Mouse (Mus musculus): Measurements from ENCODE around the gene Midn. TPM values are rescaled to one million over a fixed set of nuclear protein-coding genes. Genes with fewer than 3 reads are reported as not detected.
A peak's percentile ranks its signal among the peaks of the same experiment; 100 is the strongest.

The Midn gene
- total and polyA plus RNA-seq, 3 experiments = 8.1 to 26.7 TPM; not detected in 1

GRCm38 (mm10) chr10:80141243-80141642 lies 6.8 kb upstream of the Midn start (continued):
- TF ChIP-seq E2F4 (IDR thresholded peaks at IDR 0.05; ENCODE audit: borderline replicate concordance, low read depth, low read length) = peak; percentile 74; the same call in 1 of the 2 replicates
- TF ChIP-seq ZKSCAN1 (IDR thresholded peaks at IDR 0.05; ENCODE audit: low read depth, low read length) = no peak
- no peak for TF ChIP-seq USF2 (IDR thresholded peaks at IDR 0.05; ENCODE audit: borderline replicate concordance in 1 of 2, insufficient read depth in 1 of 2, low read depth in 1 of 2, low read length in 2 of 2)
- TF ChIP-seq ELF1 (IDR thresholded peaks at IDR 0.05; ENCODE audit: low read depth, low read length) = peak; percentile 84
- peak; percentile 78 for TF ChIP-seq MAX (IDR thresholded peaks at IDR 0.05; ENCODE audit: low read length)
- TF ChIP-seq MAFK (IDR thresholded peaks at IDR 0.05; ENCODE audit: borderline replicate concordance, low read depth, low read length) = no peak
- peak; percentile 92 for TF ChIP-seq NRF1 (IDR thresholded peaks at IDR 0.05; ENCODE audit: insufficient read depth, low read depth, low read length, poor library complexity, severe bottlenecking)
- peak; percentile 80; the same call in 1 of the 2 replicates for TF ChIP-seq GABPA (IDR thresholded peaks at IDR 0.05; ENCODE audit: low read depth, low read length)
- TF ChIP-seq ZMIZ1 (IDR thresholded peaks at IDR 0.05; ENCODE audit: low read depth, low read length) = peak; percentile 65; the same call in 1 of the 2 replicates
- TF ChIP-seq SMC3 (IDR thresholded peaks at IDR 0.05; ENCODE audit: low read depth, low read length) = peak; percentile 67
- TF ChIP-seq TCF12 (IDR thresholded peaks at IDR 0.05; ENCODE audit: low read depth, low read length) = peak; percentile 61

GRCm38 (mm10) chr10:80141786-80142529 lies 6.1 kb upstream of the Midn start:
- H3K9me3 ChIP-seq (replicated peaks; ENCODE audit: insufficient read depth, low read length) = no peaks in the 10 kb centered on the region
- H3K9ac ChIP-seq (ENCODE audit: control insufficient read depth, low read depth, low read length, poor library complexity, severe bottlenecking) = peak overlapping the region; percentile 89
- peak; percentile 99 for DNase-seq (ENCODE audit: low read depth, low spot score)
- H3K79me2 ChIP-seq (ENCODE audit: control insufficient read depth, insufficient read depth, low read length, poor library complexity) = peaks cover 29% of the 10 kb centered on the region
- H3K36me3 ChIP-seq (ENCODE audit: control insufficient read depth in 1 of 2, insufficient read depth in 2 of 2, low read length in 2 of 2) = peaks cover 0 to 19% of the 10 kb centered on the region in 2 experiments; a peak in 2 of 4 replicates
- H3K4me3 ChIP-seq (ENCODE audit: control insufficient read depth in 1 of 2, insufficient read depth in 1 of 2, low read depth in 2 of 2, low read length in 2 of 2) = peak overlapping the region; percentile 72 to 79
- no peaks in the 10 kb centered on the region for H3K27me3 ChIP-seq (ENCODE audit: control insufficient read depth in 1 of 2, insufficient read depth in 2 of 2, low read length in 2 of 2)
- peaks cover 0 to 42% of the 10 kb centered on the region in 2 experiments; a peak in 3 of 4 replicates for H3K4me1 ChIP-seq (ENCODE audit: control insufficient read depth in 1 of 2, insufficient read depth in 2 of 2, low read length in 2 of 2)
- H3K27ac ChIP-seq (ENCODE audit: control insufficient read depth, low read depth, low read length) = peak overlapping the region; percentile 86
- no peak for TF ChIP-seq EP300 (IDR thresholded peaks at IDR 0.05; ENCODE audit: low read depth in 1 of 2, low read length in 2 of 2)
- TF ChIP-seq CHD2 (IDR thresholded peaks at IDR 0.05; ENCODE audit: low read length) = no peak
- TF ChIP-seq SIN3A (IDR thresholded peaks at IDR 0.05; ENCODE audit: low read length) = peak; percentile 86; the same call in 1 of the 2 replicates
- no peak for TF ChIP-seq E2F4 (IDR thresholded peaks at IDR 0.05; ENCODE audit: borderline replicate concordance, low read depth, low read length)
- no peak for TF ChIP-seq MEF2A (IDR thresholded peaks at IDR 0.05; ENCODE audit: extremely low read depth, insufficient replicate concordance, low read depth, low read length, poor library complexity, severe bottlenecking)
- peak; percentile 77 to 91; a peak in 3 of 4 replicates for TF ChIP-seq POLR2A (IDR thresholded peaks at IDR 0.05; ENCODE audit: control insufficient read depth in 1 of 2, insufficient read depth in 1 of 2, low read depth in 1 of 2, low read length in 2 of 2, poor library complexity in 1 of 2)
- TF ChIP-seq TBP (IDR thresholded peaks at IDR 0.05; ENCODE audit: low read depth, low read length) = peak; percentile 54; the same call in 1 of the 2 replicates
- TF ChIP-seq ZC3H11A (IDR thresholded peaks at IDR 0.05; ENCODE audit: low read depth, low read length) = no peak
- TF ChIP-seq GABPA (IDR thresholded peaks at IDR 0.05; ENCODE audit: low read depth, low read length) = no peak
- TF ChIP-seq GATA1 (IDR thresholded peaks at IDR 0.05; ENCODE audit: low read depth, low read length) = no peak
- TF ChIP-seq MYB (IDR thresholded peaks at IDR 0.05; ENCODE audit: low read depth, low read length) = no peak
- no peak for TF ChIP-seq TAL1 (IDR thresholded peaks at IDR 0.05; ENCODE audit: low read length)
- TF ChIP-seq ELF1 (IDR thresholded peaks at IDR 0.05; ENCODE audit: low read depth, low read length) = peak; percentile 57
- TF ChIP-seq MAFK (IDR thresholded peaks at IDR 0.05; ENCODE audit: borderline replicate concordance, low read depth, low read length) = no peak
- TF ChIP-seq RAD21 (IDR thresholded peaks at IDR 0.05; ENCODE audit: low read depth, low read length) = no peak
- TF ChIP-seq USF2 (IDR thresholded peaks at IDR 0.05; ENCODE audit: borderline replicate concordance in 1 of 2, insufficient read depth in 1 of 2, low read depth in 1 of 2, low read length in 2 of 2) = no peak
- peak; percentile 96 for TF ChIP-seq MAX (IDR thresholded peaks at IDR 0.05; ENCODE audit: low read length)
- peak; percentile 84 for TF ChIP-seq MYC (IDR thresholded peaks at IDR 0.05; ENCODE audit: low read depth, low read length)
- TF ChIP-seq JUND (IDR thresholded peaks at IDR 0.05; ENCODE audit: low read depth, low read length) = no peak
- TF ChIP-seq ZNF384 (IDR thresholded peaks at IDR 0.05; ENCODE audit: low read depth, low read length) = no peak
- TF ChIP-seq NELFE (IDR thresholded peaks at IDR 0.05; ENCODE audit: low read depth, low read length) = peak; percentile 96
- TF ChIP-seq POLR2AphosphoS2 (IDR thresholded peaks at IDR 0.05; ENCODE audit: low read length) = peak; percentile 91
- no peak for TF ChIP-seq BHLHE40 (IDR thresholded peaks at IDR 0.05; ENCODE audit: borderline replicate concordance, low read depth, low read length)
- TF ChIP-seq SMC3 (IDR thresholded peaks at IDR 0.05; ENCODE audit: low read depth, low read length) = no peak
- no peak for TF ChIP-seq POLR2AphosphoS5 (IDR thresholded peaks at IDR 0.05; ENCODE audit: borderline replicate concordance, low read depth, low read length)
- no peak for TF ChIP-seq UBTF (IDR thresholded peaks at IDR 0.05; ENCODE audit: borderline replicate concordance, insufficient read depth, low read depth, low read length)
- TF ChIP-seq ZKSCAN1 (IDR thresholded peaks at IDR 0.05; ENCODE audit: low read depth, low read length) = no peak
- peak; percentile 91 for TF ChIP-seq KAT2A (conservative IDR thresholded peaks at IDR 0.05; ENCODE audit: low read depth, low read length)

All from MEL (cell line).